ENCODE assay signal across 11 mouse cellular contexts in genomic region chr5:37257243-37257642, GRCm38 (mm10). TPM values are rescaled to one million over a fixed set of nuclear protein-coding genes. Genes with fewer than 3 reads are reported as not detected.
DNase-seq lines count a peak whose midpoint lies in the region; ATAC-seq and TF ChIP-seq lines count a peak whose summit lies in the region.
"Had no signal": no experiment of that assay in that cellular context is flagged by ENCODE, and none has a peak within 500 bp of the region (broad histone marks: within the 10 kb centered on the region; RNA-seq: fewer than 3 reads in every experiment).

No protein-coding gene starts in this region.

- H3K4me1 ChIP-seq in MEL (ENCODE audit: control insufficient read depth in 1 of 2, insufficient read depth in 2 of 2, low read length in 2 of 2): no peaks in the 10 kb centered on the region
- H3K4me1 ChIP-seq in forebrain, embryonic 15.5 days: peaks cover 71% of the 10 kb centered on the region
- H3K4me1 ChIP-seq in intestine, postnatal 0 days (replicated peaks; ENCODE audit: control insufficient read depth, insufficient read depth, low read length): no peaks in the 10 kb centered on the region
- H3K4me1 ChIP-seq: intestine, embryonic 15.5 days had no signal

- 52% methylated on average over 5 of the region's 5 CpGs for WGBS in forebrain, embryonic 15.5 days
- whole genome bisulfite sequencing in intestine, postnatal 0 days: 55% methylated on average over 5 of the region's 5 CpGs

- ATAC-seq in forebrain, embryonic 15.5 days (replicated peaks): no peak
- no peak for ATAC-seq in intestine, postnatal 0 days
- ATAC-seq: intestine, embryonic 15.5 days had no signal

- no peaks in the 10 kb centered on the region for H3K27me3 ChIP-seq in MEL (ENCODE audit: control insufficient read depth in 1 of 2, insufficient read depth in 2 of 2, low read length in 2 of 2)
- H3K27me3 ChIP-seq in forebrain, embryonic 15.5 days: no peaks in the 10 kb centered on the region
- no peaks in the 10 kb centered on the region for H3K27me3 ChIP-seq in intestine, postnatal 0 days (replicated peaks; ENCODE audit: control insufficient read depth, insufficient read depth, low read length)
- H3K27me3 ChIP-seq: intestine, embryonic 15.5 days had no signal

- H3K27ac ChIP-seq in MEL (ENCODE audit: control insufficient read depth, low read depth, low read length): no peak overlapping the region
- peak overlapping the region; percentile 16 for H3K27ac ChIP-seq in forebrain, embryonic 15.5 days (replicated peaks)
- no peak overlapping the region for H3K27ac ChIP-seq in intestine, postnatal 0 days (ENCODE audit: low read depth, low read length)
- H3K27ac ChIP-seq: intestine, embryonic 15.5 days; liver, embryonic 14.5 days had no signal

- H3K9ac ChIP-seq in MEL (ENCODE audit: control insufficient read depth, low read depth, low read length, poor library complexity, severe bottlenecking): no peak overlapping the region
- no peak overlapping the region for H3K9ac ChIP-seq in forebrain, embryonic 15.5 days (replicated peaks)
- H3K9ac ChIP-seq in intestine, postnatal 0 days (ENCODE audit: low read depth, low read length): no peak overlapping the region
- H3K9ac ChIP-seq: intestine, embryonic 15.5 days; liver, embryonic 14.5 days had no signal

- H3K4me2 ChIP-seq in forebrain, embryonic 15.5 days (replicated peaks): no peak overlapping the region
- H3K4me2 ChIP-seq in intestine, postnatal 0 days (replicated peaks; ENCODE audit: low read depth): no peak overlapping the region
- H3K4me2 ChIP-seq: intestine, embryonic 15.5 days had no signal

- no peak for TF ChIP-seq EP300 in MEL (IDR thresholded peaks at IDR 0.05; ENCODE audit: low read depth in 1 of 2, low read length in 2 of 2)

- TF ChIP-seq POLR2A in MEL (IDR thresholded peaks at IDR 0.05; ENCODE audit: control insufficient read depth in 1 of 2, insufficient read depth in 1 of 2, low read depth in 1 of 2, low read length in 2 of 2, poor library complexity in 1 of 2): no peak

- H3K36me3 ChIP-seq in MEL (ENCODE audit: control insufficient read depth in 1 of 2, insufficient read depth in 2 of 2, low read length in 2 of 2): no peaks in the 10 kb centered on the region
- no peaks in the 10 kb centered on the region for H3K36me3 ChIP-seq in forebrain, embryonic 15.5 days
- H3K36me3 ChIP-seq in intestine, postnatal 0 days (ENCODE audit: control insufficient read depth, insufficient read depth): no peaks in the 10 kb centered on the region
- H3K36me3 ChIP-seq: intestine, embryonic 15.5 days had no signal

- no peak for TF ChIP-seq CTCF in MEL (IDR thresholded peaks at IDR 0.05 in 2 of 3, conservative IDR thresholded peaks at IDR 0.05 in 1 of 3; ENCODE audit: control insufficient read depth in 1 of 3, insufficient read depth in 1 of 3, low read depth in 2 of 3, low read length in 3 of 3, poor library complexity in 1 of 3, severe bottlenecking in 1 of 3)
- TF ChIP-seq CTCF in intestine, postnatal 0 days (IDR thresholded peaks at IDR 0.05; ENCODE audit: low read depth): no peak

- no peaks in the 10 kb centered on the region for H3K79me2 ChIP-seq in MEL (ENCODE audit: control insufficient read depth, insufficient read depth, low read length, poor library complexity)

- DNase-seq in kidney, postnatal 10 days: peak; percentile 82
- DNase-seq in kidney, adult 8-10 months: no peak
- DNase-seq in 416B (ENCODE audit: low read depth) (peak; percentile 7), MEL (ENCODE audit: low read depth, low spot score) (peak; percentile 22)
- no peak for DNase-seq in right cerebral cortex, postnatal 36 days (ENCODE audit: low spot score in 2 of 2)
- no peak for DNase-seq in B cell, adult 2 months

- TF ChIP-seq RAD21 in MEL (IDR thresholded peaks at IDR 0.05; ENCODE audit: low read depth, low read length): no peak

- H3K9me3 ChIP-seq in MEL (replicated peaks; ENCODE audit: insufficient read depth, low read length): no peaks in the 10 kb centered on the region
- H3K9me3 ChIP-seq in forebrain, embryonic 15.5 days: no peaks in the 10 kb centered on the region
- no peaks in the 10 kb centered on the region for H3K9me3 ChIP-seq in intestine, postnatal 0 days (ENCODE audit: control insufficient read depth)
- H3K9me3 ChIP-seq: intestine, embryonic 15.5 days had no signal

- H3K4me3 ChIP-seq in MEL (ENCODE audit: control insufficient read depth in 1 of 2, insufficient read depth in 1 of 2, low read depth in 2 of 2, low read length in 2 of 2): no peak overlapping the region
- H3K4me3 ChIP-seq in forebrain, embryonic 15.5 days: no peak overlapping the region
- H3K4me3 ChIP-seq in intestine, postnatal 0 days (ENCODE audit: low read depth, low read length): no peak overlapping the region
- H3K4me3 ChIP-seq: erythroblast, embryonic 14.5 days; intestine, embryonic 15.5 days had no signal

TF ChIP-seq in MEL, 35 proteins besides CTCF, POLR2A, EP300 and RAD21:
- TF ChIP-seq E2F4 (IDR thresholded peaks at IDR 0.05; ENCODE audit: borderline replicate concordance, low read depth, low read length) (no peak), POLR2AphosphoS2 (IDR thresholded peaks at IDR 0.05; ENCODE audit: low read length) (no peak), UBTF (IDR thresholded peaks at IDR 0.05; ENCODE audit: borderline replicate concordance, insufficient read depth, low read depth, low read length) (no peak), ZNF384 (IDR thresholded peaks at IDR 0.05; ENCODE audit: low read depth, low read length) (no peak), MAZ (IDR thresholded peaks at IDR 0.05; ENCODE audit: low read depth, low read length) (no peak), TAL1 (IDR thresholded peaks at IDR 0.05; ENCODE audit: low read length) (no peak), ZMIZ1 (IDR thresholded peaks at IDR 0.05; ENCODE audit: low read depth, low read length) (no peak), NELFE (IDR thresholded peaks at IDR 0.05; ENCODE audit: low read depth, low read length) (no peak), MYB (IDR thresholded peaks at IDR 0.05; ENCODE audit: low read depth, low read length) (no peak), NRF1 (IDR thresholded peaks at IDR 0.05; ENCODE audit: insufficient read depth, low read depth, low read length, poor library complexity, severe bottlenecking) (no peak)

RNA-seq across cellular contexts. Expression of gene Crmp1, which starts 15.5 kb away (rescaled TPM):
- not detected in 2 replicates for total RNA-seq in MEL (2012; rRNA removed)
- polyA plus RNA-seq in MEL (2012; ENCODE audit: insufficient read depth in 1 of 2, insufficient read length in 2 of 2, low read depth in 1 of 2, low replicate concordance in 2 of 2, missing spikeins in 1 of 2): not detected
- 790 and 813 TPM in 2 replicates for polyA plus RNA-seq in forebrain, embryonic 15.5 days (2015; fragmentation: Nextera tagmentation; extraction: Ambion mirVana)
- 8.9 and 11.4 TPM in 2 replicates for polyA plus RNA-seq in intestine, postnatal 0 days (2015; fragmentation: Nextera tagmentation; extraction: Ambion mirVana)
- polyA plus RNA-seq: erythroblast, embryonic 14.5 days had no signal

Comparison
In these comparisons a context has a peak if more than half of its experiments do, and no peak if none do; other contexts are left out.
1. DNase-seq: peak in kidney, postnatal 10 days (single experiment), 416B (single experiment) and MEL (single experiment); none in kidney, adult 8-10 months (0 of 2), right cerebral cortex, postnatal 36 days (0 of 2) and B cell, adult 2 months (0 of 2).
2. RNA of gene Crmp1, which starts 15.5 kb away (polyA plus RNA-seq): 790 to 813 TPM in forebrain, embryonic 15.5 days; 8.9 to 11.4 TPM in intestine, postnatal 0 days and not detected in MEL; every median in the first group is over 10 times any median in the second.